Mouse (Mus musculus) C2C12 (cell line): ENCODE data around the gene Gemin5. TPM values are rescaled to one million over a fixed set of nuclear protein-coding genes. Genes with fewer than 3 reads are reported as not detected.
A peak's percentile ranks its signal among the peaks of the same experiment; 100 is the strongest.
"Not testable (repeated sequence)": the region's sequence is repeated elsewhere in the genome, so short reads cannot be mapped to it uniquely, and the experiment has no call there.

ENCODE experiments used
- H3K27me3 ChIP-seq: one replicate; pipeline ENCODE4 v1.6.1; 2011; ENCODE audit not compliant: control insufficient read depth, insufficient read depth, insufficient read length
- H3K36me3 ChIP-seq: one replicate; pipeline ENCODE4 v1.6.1; 2011; ENCODE audit not compliant: control insufficient read depth, insufficient read depth
- H3K4me3 ChIP-seq: one replicate; pipeline ENCODE4 v1.5.1; 2011; ENCODE audit warnings: mild to moderate bottlenecking, control low read depth; ENCODE audit not compliant: poor library complexity, insufficient read depth, severe bottlenecking
- H3K79me2 ChIP-seq: one replicate; pipeline ENCODE4 v1.6.1; 2011; ENCODE audit not compliant: control insufficient read depth, insufficient read depth
- H3K79me3 ChIP-seq: one replicate; pipeline ENCODE4 v1.6.1; 2011; ENCODE audit warnings: low read depth, control low read depth
- H3ac ChIP-seq: one replicate; pipeline ENCODE3; 2011; ENCODE audit warnings: low read depth; ENCODE audit not compliant: control insufficient read depth, insufficient read length
- CEBPB ChIP-seq: IDR thresholded peaks from one replicate; pipeline ENCODE4 v1.6.1; 2011; ENCODE audit warnings: low read depth, mild to moderate bottlenecking, control low read depth, moderate library complexity
- CTCF ChIP-seq: IDR thresholded peaks from one replicate; pipeline ENCODE4 v1.5.1; 2011; ENCODE audit not compliant: control insufficient read depth, insufficient read depth, insufficient read length
- FOSL1 ChIP-seq: IDR thresholded peaks from one replicate; pipeline ENCODE4 v1.8.0; 2011; ENCODE audit warnings: mild to moderate bottlenecking, low read length; ENCODE audit not compliant: poor library complexity, insufficient read depth, severe bottlenecking
- MAX ChIP-seq: IDR thresholded peaks from one replicate; pipeline ENCODE4 v1.6.1; 2011; ENCODE audit warnings: mild to moderate bottlenecking, control low read depth
- MYOD1 ChIP-seq: IDR thresholded peaks from one replicate; pipeline ENCODE4 v1.6.1; 2011; ENCODE audit warnings: low read depth; ENCODE audit not compliant: control insufficient read depth, insufficient read length
- MYOG ChIP-seq: IDR thresholded peaks from one replicate; pipeline ENCODE4 v1.6.1; 2011; ENCODE audit not compliant: control insufficient read depth, insufficient read length; ENCODE audit errors: extremely low read depth
- USF1 ChIP-seq: IDR thresholded peaks from one replicate; pipeline ENCODE4 v1.6.1; 2011; ENCODE audit warnings: low read depth, mild to moderate bottlenecking, control low read depth, moderate library complexity
- polyA plus RNA-seq: library from polyadenylated mRNA; unstranded; fragments of >200 nt; fragmentation: generic; extraction: Trizol; gene quantifications from one replicate; pipeline ENCODE4 v1.2.1, GENCODE M21; 2012; ENCODE audit warnings: missing spikeins

Gene Gemin5
- polyA plus RNA-seq, 1 experiment: 26.7 TPM

- no peaks in the 10 kb centered on the region for H3K27me3 ChIP-seq
- peak within 1 kb of the TSS; percentile 90 for H3ac ChIP-seq
- H3K36me3 ChIP-seq: peaks cover 7% of the 10 kb centered on the region
- peaks cover 46% of the 10 kb centered on the region for H3K79me2 ChIP-seq
- H3K4me3 ChIP-seq: peak within 1 kb of the TSS; percentile 89
- no peak for TF ChIP-seq FOSL1
- TF ChIP-seq MAX: peak; percentile 26
- H3K79me3 ChIP-seq: peaks cover 38% of the 10 kb centered on the region
These were observed 64.5 kb downstream of the Gemin5 start, which contains the start of gene Cnot8 for GRCm38 (mm10) chr11:58103697-58104306. TSS of gene Cnot8 (plus strand) at chr11:58104153.

GRCm38 (mm10) chr11:58103344-58103653, 65.0 kb downstream of the Gemin5 start:
- H3K79me3 ChIP-seq: peaks cover 33% of the 10 kb centered on the region
- peaks cover 7% of the 10 kb centered on the region for H3K36me3 ChIP-seq
- peaks cover 41% of the 10 kb centered on the region for H3K79me2 ChIP-seq
- peak overlapping the region; percentile 32 for H3K4me3 ChIP-seq
- peak overlapping the region; percentile 90 for H3ac ChIP-seq
- no peak for TF ChIP-seq USF1
- H3K27me3 ChIP-seq: no peaks in the 10 kb centered on the region

GRCm38 (mm10) chr11:58102581-58103343, 65.6 kb downstream of the Gemin5 start:
- peak overlapping the region; percentile 32 for H3K4me3 ChIP-seq
- H3K79me2 ChIP-seq: peaks cover 35% of the 10 kb centered on the region

GRCm38 (mm10) chr11:58102146-58102545, 66.2 kb downstream of the Gemin5 start:
- Histone ChIP-seq H3K79me2 (peaks cover 29% of the 10 kb centered on the region), H3K36me3 (no peaks in the 10 kb centered on the region), H3K27me3 (no peaks in the 10 kb centered on the region), H3K4me3 (no peak overlapping the region), H3K79me3 (peaks cover 22% of the 10 kb centered on the region), H3ac (no peak overlapping the region)
- no peak for TF ChIP-seq CTCF
- TF ChIP-seq MYOD1: no peak
- no peak for TF ChIP-seq FOSL1
- TF ChIP-seq MAX: no peak
- no peak for TF ChIP-seq MYOG

More at GRCm38 (mm10) chr11:58102581-58103343, 65.6 kb downstream of the Gemin5 start:
- Histone ChIP-seq H3K27me3 (no peaks in the 10 kb centered on the region), H3K79me3 (peaks cover 28% of the 10 kb centered on the region), H3ac (peak overlapping the region; percentile 90), H3K36me3 (peaks cover 4% of the 10 kb centered on the region)
- TF ChIP-seq MYOD1: no peak
- TF ChIP-seq MAX: no peak
- TF ChIP-seq CTCF: no peak
- no peak for TF ChIP-seq USF1
- TF ChIP-seq FOSL1: no peak
- TF ChIP-seq MYOG: no peak
- no peak for TF ChIP-seq CEBPB

GRCm38 (mm10) chr11:58101194-58101720, 67.1 kb downstream of the Gemin5 start:
- no peaks in the 10 kb centered on the region for H3K27me3 ChIP-seq
- no peak overlapping the region for H3ac ChIP-seq
- peaks cover 24% of the 10 kb centered on the region for H3K79me2 ChIP-seq
- no peak overlapping the region for H3K4me3 ChIP-seq
- TF ChIP-seq CEBPB: no peak
- H3K79me3 ChIP-seq: peaks cover 19% of the 10 kb centered on the region
- H3K36me3 ChIP-seq: no peaks in the 10 kb centered on the region

- Histone ChIP-seq H3K27me3 (no peaks in the 10 kb centered on the region), H3K79me3 (peaks cover 8% of the 10 kb centered on the region), H3K36me3 (no peaks in the 10 kb centered on the region)
These were observed 68.3 kb downstream of the Gemin5 start for GRCm38 (mm10) chr11:58100006-58100405.

GRCm38 (mm10) chr11:58098366-58098720, 70.0 kb downstream of the Gemin5 start:
- H3K4me3 ChIP-seq, H3K79me2 ChIP-seq, H3K36me3 ChIP-seq, H3ac ChIP-seq, H3K79me3 ChIP-seq, H3K27me3 ChIP-seq: not testable (repeated sequence)

More at GRCm38 (mm10) chr11:58100006-58100405, 68.3 kb downstream of the Gemin5 start:
- TF ChIP-seq CTCF: no peak
- TF ChIP-seq FOSL1: no peak
- no peak for TF ChIP-seq MYOG
- no peak for TF ChIP-seq CEBPB
- no peak for TF ChIP-seq MYOD1
- TF ChIP-seq MAX: no peak
- no peak for TF ChIP-seq USF1
- H3K4me3 ChIP-seq: no peak overlapping the region
- no peak overlapping the region for H3ac ChIP-seq
- H3K79me2 ChIP-seq: peaks cover 11% of the 10 kb centered on the region
